Mouse (Mus musculus) G1E-ER4 (cell line): ENCODE data around the gene Txnip. TPM values are rescaled to one million over a fixed set of nuclear protein-coding genes. Genes with fewer than 3 reads are reported as not detected.

ENCODE experiments used
- GATA1 ChIP-seq: IDR thresholded peaks from one replicate; pipeline ENCODE4 v1.8.0; 2012; ENCODE audit warnings: low read length, inconsistent platforms
- polyA plus RNA-seq: library from polyadenylated mRNA; stranded (reverse); fragments of >175 nt; gene quantifications from 2 replicates; pipeline ENCODE4 v1.2.3, GENCODE M21; 2012

The Txnip gene
- polyA plus RNA-seq, 1 experiment = 9.6 TPM

DNA sequence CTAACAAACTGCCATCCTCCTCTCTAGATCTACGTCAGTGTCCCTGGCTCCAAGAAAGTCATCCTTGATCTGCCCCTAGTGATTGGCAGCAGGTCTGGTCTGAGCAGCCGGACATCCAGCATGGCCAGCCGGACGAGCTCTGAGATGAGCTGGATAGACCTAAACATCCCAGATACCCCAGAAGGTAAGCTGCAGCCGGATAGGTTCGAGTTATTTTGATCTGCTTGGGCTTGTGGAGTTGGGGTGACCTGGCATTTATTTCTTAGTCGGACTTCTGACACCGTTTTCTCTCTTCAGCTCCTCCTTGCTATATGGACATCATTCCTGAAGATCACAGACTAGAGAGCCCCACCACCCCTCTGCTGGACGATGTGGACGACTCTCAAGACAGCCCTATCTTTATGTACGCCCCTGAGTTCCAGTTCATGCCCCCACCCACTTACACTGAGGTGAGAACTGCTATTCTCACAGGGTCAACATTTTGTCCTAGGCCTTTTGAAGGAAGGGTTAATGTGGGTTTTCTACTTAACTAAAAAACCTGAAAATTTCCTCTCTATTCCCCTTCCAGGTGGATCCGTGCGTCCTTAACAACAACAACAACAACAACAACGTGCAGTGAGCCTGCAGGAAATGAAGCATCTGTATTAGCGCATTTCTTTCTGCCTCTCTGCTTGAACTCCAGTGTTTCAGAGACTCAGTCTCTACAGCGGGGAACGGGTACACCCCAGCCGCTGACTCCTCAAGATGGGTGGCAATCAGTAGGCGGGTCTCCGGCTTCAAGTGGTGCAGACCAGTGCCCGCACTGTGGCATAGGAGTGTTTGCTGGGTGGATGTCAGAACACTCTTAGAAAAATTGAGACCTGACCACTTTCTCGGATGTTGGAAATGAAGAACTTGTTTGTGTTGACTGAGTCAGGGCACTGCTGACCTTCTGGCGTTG, 2.4 kb downstream of the Txnip start:
- no peak for TF ChIP-seq GATA1

DNA sequence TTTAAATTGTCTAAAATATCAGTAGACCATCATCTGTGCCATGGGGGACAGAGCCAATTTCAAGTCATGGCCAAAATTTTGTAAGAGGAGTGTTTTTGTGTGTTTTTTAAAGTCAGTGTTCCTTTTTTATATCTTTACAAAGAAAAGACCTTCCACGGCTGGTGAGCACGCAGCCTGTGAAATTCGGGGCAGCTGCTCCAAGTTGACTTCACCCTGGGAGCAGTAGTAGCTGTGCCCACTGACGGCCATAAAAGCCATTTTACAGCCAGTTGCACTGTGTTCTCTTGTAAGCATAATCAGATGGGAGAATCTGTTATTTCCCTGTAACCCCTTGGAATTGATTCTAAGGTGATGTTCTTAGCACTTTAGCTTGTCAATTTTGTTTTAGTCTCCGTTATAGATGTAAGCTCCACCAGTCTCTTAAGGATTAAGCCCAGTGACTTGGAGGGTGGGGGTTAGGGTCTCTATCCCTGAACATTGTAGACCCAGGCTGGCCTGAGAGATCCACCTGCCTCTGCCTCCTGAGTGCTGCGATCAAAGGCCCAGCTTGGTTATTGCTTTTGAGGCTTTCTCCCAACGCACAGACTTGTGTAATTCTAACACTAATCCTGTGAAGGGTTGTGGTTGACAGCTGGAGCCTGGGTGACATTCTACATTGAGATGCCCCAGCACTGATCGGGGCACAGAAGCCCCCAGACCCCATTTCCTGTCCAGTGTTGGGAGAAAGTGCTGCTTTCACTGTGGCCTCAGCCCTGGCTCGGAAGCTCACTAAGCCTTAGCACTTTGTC, 3.3 kb downstream of the Txnip start:
- TF ChIP-seq GATA1 = no peak

DNA sequence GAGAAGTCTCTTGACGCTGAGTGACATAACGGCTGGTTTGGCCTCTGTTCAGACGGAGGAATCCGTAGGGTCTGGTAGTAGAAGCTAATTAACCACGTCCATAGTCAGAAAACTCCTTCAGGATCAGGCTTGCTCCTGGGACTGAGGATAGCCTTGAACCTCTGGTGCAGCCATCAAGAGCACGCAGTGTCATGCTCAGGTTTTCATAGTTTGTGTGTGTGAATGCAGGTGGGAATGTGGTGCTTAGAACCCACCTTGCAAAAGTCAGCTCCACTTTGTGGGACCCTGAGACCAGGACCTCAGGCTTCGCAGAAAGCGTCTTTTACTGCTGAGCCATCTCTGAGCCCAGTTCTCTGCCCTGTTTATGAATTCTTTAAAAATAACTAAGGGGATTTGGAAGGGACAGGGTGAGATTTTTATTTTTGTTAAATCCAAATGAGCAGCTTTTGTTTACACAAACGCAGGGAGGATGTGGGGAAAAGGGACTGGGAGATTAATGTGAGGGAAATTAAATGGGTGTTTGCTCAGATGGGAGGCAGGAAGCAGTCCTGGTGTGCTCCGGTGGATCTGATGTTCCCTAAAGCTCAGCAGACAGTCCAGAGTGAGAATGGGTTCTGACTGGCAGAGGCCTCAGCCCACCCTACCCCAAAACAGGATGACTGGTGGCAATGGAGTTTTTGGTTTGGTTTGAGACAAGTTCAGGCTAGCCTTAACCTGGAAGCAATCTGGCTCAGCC, 4.4 kb downstream of the Txnip start:
- no peak for TF ChIP-seq GATA1

DNA sequence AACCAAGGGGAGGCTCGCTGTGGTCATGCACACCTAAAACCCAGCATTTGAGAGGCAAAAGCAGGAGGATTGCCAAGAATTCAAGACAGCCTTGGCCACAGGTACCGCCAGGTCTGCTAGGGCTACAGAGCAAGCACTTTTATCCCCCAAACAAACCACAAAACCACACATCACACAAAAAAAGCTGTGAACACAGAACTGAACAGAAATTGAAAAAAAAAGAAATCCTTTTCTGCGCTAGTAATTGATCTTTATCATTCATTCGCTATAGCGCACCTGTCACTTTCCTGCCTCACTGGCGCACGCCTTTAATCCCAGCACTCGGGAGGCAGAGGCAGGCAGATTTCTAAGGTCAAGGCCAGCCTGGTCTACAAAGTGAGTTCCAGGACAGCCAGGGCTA, 5.5 kb downstream of the Txnip start:
- TF ChIP-seq GATA1 = no peak

DNA sequence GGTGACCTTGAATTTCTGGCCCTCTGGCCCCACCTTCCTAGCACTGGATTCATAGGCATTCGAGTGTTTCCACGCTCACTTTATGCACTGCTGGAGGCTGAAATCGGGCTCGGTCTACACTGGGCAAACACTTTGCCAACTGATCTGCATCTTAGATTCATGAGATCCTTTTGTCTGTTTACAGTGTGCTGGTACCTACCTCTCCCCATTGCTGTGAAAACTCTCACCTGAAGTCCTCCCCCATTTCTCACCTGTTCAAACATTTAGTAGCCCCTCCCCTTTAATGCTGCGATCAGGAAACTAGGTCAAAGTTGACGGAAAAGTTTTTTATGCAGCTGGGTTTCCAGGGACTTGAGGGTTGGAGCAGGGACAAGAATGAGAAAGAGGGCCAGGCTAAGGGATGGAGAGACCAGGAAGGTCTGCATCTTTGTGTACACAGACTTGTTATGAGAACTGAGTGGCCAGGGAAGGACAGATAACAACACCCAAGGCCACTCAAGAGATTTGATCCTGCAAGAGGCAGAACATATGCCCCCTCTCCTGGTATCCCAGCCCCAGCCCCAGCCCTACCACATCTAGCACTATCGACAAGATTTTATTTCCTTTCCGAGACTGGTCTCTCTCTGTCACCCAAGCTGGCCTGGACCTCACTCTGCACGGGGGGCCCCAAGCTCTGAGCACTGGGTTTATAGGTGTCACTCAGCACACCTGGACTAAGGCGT, 6.3 kb downstream of the Txnip start:
- TF ChIP-seq GATA1 = no peak

DNA sequence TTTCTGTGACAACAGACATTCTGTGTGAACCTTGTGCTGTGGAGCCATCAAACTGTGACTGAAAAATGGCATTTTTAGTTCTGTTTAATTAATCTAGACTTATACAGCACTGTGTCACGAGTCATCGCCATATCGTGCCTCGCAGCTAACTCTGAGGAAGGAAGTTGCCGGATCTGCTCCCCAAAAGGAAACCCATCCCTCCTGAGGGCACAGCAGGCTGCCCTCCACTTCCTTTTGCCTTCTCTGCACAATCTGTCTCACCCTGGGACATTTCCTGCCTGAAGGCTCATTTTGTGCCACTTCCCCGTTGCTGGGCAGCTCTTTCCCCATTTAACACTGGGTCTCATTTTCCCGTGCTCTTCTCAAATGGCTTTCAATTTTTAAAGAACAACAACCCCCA, 6.9 kb downstream of the Txnip start:
- TF ChIP-seq GATA1 = no peak

DNA sequence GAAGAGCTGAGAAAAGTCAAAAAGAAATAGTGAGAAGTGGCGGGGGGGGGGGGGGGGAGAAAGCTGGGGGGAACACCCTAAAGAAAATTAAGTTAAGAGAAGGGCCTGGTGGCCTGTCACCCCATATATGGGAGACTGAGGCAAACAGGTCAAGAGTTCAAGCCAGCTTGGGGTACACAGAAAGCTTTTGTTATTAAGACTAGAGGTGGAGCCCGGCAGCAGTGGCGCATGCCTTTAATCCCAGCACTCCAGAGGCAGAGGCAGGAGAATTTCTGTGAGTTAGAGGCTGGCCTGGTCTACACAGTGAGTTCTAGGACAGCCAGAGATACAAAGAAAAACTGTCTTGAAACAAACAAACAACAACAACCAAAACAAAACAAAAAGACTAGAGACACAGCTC, 7.3 kb downstream of the Txnip start:
- TF ChIP-seq GATA1 = no peak

DNA sequence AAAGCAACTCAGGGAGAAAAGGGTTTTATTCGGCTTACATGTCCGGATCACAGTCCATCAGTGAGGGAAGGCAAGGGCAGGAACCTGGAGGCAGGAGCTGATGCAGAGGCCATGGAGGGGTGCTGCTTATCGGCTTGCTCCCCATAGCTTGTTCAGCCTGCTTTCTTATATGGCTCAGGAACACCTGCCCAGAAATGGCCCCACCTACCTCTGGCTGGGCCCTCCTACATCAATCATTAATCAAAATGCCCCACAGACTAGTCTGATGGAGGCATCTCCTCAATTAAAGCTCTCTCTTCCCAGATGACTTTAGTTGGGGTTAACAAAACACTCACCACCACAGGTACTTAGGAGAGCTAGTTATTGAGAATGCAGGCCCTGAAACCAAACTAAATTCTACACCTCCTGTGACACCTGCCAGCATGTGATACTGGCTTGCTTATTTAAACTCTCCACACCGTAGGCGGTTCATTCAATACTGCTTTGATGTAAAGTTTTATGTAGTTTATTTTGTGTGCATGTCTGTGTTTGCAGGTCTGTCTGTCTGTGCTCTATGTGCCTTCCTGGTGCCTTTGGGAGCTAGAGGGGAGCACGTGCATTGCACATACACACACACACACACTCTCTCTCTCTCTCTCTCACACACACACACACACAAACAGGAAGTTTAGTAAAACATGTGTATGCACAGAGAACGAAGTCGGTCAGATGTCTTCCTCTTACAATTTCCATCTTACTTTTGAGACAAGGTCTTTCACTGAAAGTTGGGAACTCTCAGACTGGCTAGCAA, 9.1 kb downstream of the Txnip start:
- TF ChIP-seq GATA1 = no peak

DNA sequence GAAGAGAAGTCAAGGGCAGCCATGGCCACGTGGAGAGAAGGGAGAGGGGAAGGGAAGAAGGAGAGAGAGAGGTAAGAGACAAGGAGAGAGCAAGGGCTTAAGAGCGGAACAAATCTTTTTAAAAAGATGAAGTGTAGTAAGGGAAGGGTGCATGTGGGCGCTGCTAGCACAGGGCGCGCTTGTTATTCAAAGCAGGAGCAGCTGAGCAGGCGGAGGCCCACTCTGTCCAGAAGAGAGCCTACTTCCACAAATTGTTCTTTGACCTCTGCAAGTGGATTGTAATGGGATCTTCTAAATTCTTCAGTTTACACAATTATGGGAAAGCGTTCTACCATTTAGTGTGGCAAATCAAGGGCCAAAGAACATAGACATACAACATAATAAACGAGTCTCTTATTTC, 10.8 kb downstream of the Txnip start:
- TF ChIP-seq GATA1 = no peak

DNA sequence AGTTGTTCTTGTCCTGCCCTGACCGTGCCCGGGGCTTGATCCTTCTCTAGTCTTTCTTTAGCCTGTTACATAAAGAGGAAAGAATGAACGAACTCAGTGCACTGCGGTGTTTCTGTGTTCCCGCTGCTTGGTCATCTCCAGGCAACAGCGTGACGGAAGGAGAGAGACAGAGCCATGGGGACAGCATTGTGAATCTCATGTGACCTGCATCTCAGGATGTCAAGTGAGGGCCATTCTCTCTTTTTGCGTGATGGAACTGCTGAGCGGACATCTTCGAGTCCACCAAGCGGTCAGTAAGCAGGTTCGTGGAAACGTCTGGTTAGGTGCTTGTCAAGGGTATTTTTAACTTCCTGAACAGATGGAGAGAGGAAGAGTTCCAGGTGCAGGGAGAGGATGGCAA, 11.7 kb downstream of the Txnip start:
- TF ChIP-seq GATA1 = no peak

DNA sequence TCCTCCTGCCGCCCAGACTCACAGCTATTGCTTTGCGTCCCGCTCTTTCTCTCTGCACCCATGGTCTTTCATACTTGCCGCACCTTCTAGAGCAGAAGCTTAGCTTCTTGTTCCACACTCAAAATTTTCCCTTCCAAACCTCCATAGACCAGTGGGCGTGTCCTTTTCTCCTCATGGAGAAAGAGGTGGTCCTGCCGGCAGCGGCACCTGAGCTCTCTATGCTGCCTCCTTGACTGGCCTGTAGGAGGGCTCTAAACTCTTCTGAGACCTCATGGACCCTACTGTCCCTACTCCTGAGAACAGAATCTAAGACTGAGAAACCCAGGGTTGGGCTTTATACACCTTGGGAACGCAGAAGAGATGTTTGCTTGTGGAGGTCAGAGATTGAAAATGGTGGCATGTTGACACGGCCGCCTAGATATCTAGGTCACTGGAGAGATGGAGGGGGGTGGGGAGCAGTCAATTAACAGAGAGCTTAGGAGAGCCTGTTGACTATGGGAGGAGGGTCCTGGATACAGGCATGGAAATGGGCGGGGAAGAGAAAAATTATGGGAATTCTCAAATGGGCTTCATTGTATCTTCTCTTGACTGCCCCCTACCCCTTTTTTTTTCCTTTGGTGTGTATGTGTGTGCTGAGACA, 12.3 kb downstream of the Txnip start:
- TF ChIP-seq GATA1 = no peak

DNA sequence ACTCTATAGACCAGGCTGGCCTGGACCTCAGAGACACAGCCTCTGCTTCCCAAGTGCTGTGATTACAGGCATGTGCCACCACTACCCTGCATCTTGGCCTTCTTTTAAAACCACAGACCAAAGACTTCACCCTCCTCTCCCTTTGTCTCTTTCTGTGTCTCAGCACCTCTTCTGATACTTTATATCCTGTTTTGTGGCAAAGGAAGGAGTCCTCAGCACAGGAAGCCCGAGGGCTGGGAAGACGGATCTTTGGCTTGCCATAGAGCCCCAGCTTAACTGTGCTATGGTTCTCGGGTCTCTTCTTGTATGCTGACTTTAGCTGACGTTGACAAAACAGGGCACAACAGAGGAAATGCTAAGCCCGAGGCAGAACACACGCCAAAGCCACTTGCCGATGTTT, 12.9 kb downstream of the Txnip start:
- TF ChIP-seq GATA1 = no peak

DNA sequence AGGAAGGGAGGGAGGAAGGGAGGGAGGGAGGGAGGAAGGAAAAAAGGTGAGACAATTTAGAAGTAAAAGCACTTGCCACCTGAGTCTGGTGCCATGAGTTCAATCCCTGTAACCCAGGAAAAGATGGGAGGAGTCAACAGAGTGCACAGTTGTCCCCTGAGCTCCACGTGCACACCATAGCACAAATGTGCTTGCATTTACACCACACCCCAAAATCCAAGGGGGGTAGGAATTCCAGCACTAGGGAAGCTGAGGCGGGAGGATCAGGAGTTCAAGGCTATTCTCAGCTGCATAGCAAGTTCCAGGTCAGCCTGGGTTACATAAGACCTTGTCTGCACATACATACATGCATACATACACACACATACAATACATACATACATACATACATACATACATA, 13.6 kb downstream of the Txnip start:
- TF ChIP-seq GATA1 = no peak

DNA sequence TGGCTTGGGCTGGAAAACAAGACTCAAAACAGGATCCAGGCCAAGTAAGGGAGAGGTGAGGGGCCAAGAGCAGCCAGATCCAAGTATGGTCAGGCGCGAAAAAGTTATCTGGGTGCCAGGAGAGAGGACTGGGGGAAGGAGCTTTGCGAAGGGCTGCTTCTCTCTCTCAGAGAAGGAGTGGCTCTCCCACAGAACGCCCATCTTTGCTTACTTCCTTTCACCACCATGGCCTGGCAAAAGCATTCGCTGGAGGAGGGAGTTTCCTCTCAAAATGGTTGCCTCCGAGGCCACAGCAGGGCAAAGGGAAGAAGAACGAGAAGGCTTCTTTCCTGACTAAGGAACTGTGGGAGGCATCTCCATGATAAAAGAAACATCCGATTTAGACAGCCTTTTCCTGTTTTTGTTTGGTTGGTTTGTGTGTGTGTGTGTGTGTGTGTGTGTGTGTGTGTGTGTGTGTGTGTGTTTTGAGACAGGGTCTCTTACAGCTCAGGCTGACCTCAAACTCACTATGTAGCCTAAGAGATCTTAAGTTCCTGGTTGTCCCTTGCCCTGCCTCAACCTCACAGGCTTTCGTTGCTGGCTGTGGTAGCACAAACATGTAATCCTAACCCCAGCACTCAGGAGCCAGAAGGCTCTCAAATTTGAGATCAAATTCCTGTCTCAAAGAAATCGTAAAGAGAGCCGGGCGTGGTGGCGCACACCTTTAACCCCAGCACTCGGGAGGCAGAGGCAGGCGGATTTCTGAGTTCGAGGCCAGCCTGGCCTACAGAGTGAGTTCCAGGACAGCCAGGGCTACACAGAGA, 14.3 kb downstream of the Txnip start:
- no peak for TF ChIP-seq GATA1
